Mouse (Mus musculus) thymus, adult 2 months (tissue): ENCODE results near the gene Lbp. TPM values are rescaled to one million over a fixed set of nuclear protein-coding genes. Genes with fewer than 3 reads are reported as not detected.

ENCODE experiments used
- DNase-seq: peaks from one replicate; pipeline ENCODE4 v3.0.0; 2021
- H3K27ac ChIP-seq: fragments of 200-500 bp; 2 replicates; pipeline ENCODE4 v1.5.1; 2012; ENCODE audit warnings: low read length, control low read depth; ENCODE audit not compliant: control insufficient read depth, insufficient read depth
- H3K27me3 ChIP-seq: fragments of 200-500 bp; 2 replicates; pipeline ENCODE4 v1.6.1; 2012; ENCODE audit warnings: mild to moderate bottlenecking, low read length, moderate library complexity, mixed read lengths; ENCODE audit not compliant: control insufficient read depth, insufficient read depth
- H3K36me3 ChIP-seq: fragments of 200-500 bp; 2 replicates; pipeline ENCODE4 v1.6.1; 2012; ENCODE audit warnings: mild to moderate bottlenecking, low read length, moderate library complexity; ENCODE audit not compliant: control insufficient read depth, insufficient read depth
- H3K4me1 ChIP-seq: fragments of 200-500 bp; replicated peaks from 2 replicates; pipeline ENCODE4 v1.6.1; 2012; ENCODE audit warnings: low read length; ENCODE audit not compliant: control insufficient read depth, insufficient read depth
- H3K4me3 ChIP-seq: fragments of 200-500 bp; 2 replicates; pipeline ENCODE4 v1.5.1; 2012; ENCODE audit warnings: mild to moderate bottlenecking, low read length, control low read depth, moderate library complexity; ENCODE audit not compliant: control insufficient read depth, insufficient read depth
- CTCF ChIP-seq: fragments of 200-500 bp; IDR thresholded peaks from 2 replicates; pipeline ENCODE4 v1.5.1; 2012; ENCODE audit warnings: mild to moderate bottlenecking, control low read depth, low read length, moderate library complexity, borderline replicate concordance; ENCODE audit not compliant: control insufficient read depth, poor library complexity, insufficient read depth; ENCODE audit errors: extremely low read depth
- POLR2A ChIP-seq: fragments of 200-500 bp; IDR thresholded peaks from 2 replicates; pipeline ENCODE4 v1.6.1; 2012; ENCODE audit warnings: mild to moderate bottlenecking, low read length, control low read depth, moderate library complexity; ENCODE audit not compliant: control insufficient read depth, poor library complexity, insufficient read depth; ENCODE audit errors: extremely low read depth
- WGBS: fragments of 180-500 bp; shearing (Covaris S2); methylation state at CpG from one replicate; pipeline ENCODE4 v1.1.7; 2018; 5-methylcytosine and 5-hydroxymethylcytosine counted together
- polyA plus RNA-seq: library from polyadenylated mRNA; depleted of rRNA; stranded (reverse); fragments of >200 nt; gene quantifications from 2 replicates; pipeline ENCODE4 v1.2.3, GENCODE M21; 2012; rRNA removed

Gene Lbp
- polyA plus RNA-seq, 1 experiment: 12.1 TPM

- Histone ChIP-seq H3K4me3 (no peak within 1 kb of the TSS), H3K36me3 (no peaks in the 10 kb centered on the region), H3K4me1 (no peaks in the 10 kb centered on the region), H3K27me3 (peaks cover 4% of the 10 kb centered on the region), H3K27ac (no peak within 1 kb of the TSS)
- TF ChIP-seq POLR2A (no peak), CTCF (no peak)
- no peak for DNase-seq
- 14% methylated on average over 36 of the region's 36 CpGs for WGBS
Observed at GRCm38 (mm10) chr2:158375443-158376122, 69.3 kb downstream of the Lbp start, which contains the start of gene Snhg11. Gene Snhg11, plus strand, starts transcription at chr2:158375638.

DNA sequence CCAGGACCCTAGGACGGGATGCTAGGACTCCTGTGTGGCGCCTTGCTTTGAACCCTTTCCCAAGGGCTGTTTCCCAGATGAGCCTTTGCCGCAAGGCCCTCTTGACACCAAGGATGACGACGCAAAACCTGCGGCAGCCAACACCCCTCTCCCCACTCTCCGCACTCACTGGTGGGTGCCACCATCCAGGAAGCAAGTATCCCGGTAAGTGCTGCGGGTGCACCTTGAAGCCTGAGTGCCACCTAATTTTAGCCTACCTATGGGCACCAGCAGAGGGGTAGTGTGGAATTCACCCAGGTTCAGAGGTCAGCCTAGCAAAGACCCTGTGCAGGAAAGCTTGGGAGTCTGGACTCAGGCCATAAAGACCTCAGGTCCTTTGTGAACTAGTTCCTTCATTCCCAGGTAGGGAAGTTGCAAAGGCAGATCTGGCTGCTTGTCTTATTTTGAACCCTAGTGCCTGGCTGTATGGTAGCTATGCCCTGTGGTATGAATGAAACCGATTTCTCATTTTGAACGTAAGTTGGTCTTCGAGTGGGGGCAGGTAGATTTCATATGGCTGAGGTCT lies 69.9 kb downstream of the Lbp start:
- no peak for DNase-seq
- Histone ChIP-seq H3K4me3 (no peak overlapping the region), H3K4me1 (no peaks in the 10 kb centered on the region), H3K27ac (no peak overlapping the region), H3K27me3 (peaks cover 4% of the 10 kb centered on the region), H3K36me3 (no peaks in the 10 kb centered on the region)
- TF ChIP-seq POLR2A (no peak), CTCF (no peak)
- WGBS: 45% methylated on average over 12 of the region's 12 CpGs

DNA sequence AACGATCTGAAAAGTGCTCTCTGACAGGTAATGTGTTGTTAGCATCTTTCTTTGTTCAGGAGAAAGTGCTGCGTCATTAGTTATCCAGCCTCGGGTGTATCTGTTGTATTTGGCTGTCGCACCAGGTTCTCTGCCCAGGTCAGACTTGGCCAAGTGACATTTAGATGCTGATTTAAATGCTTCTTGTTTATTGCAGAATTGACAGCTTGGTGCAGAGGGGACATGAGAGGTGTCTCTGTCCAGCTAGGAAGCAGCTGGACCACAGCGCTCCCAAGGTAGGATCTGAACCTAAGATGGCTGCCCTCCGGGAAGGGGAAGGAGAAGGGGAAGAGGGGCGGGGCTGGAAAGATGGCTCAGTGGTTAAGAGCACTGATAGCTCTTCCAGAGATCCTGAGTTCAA lies 70.5 kb downstream of the Lbp start:
- Histone ChIP-seq H3K27ac (no peak overlapping the region), H3K36me3 (no peaks in the 10 kb centered on the region), H3K27me3 (peaks cover 4% of the 10 kb centered on the region), H3K4me1 (no peaks in the 10 kb centered on the region), H3K4me3 (no peak overlapping the region)
- TF ChIP-seq POLR2A (no peak), CTCF (no peak)
- WGBS: 69% methylated on average over 7 of the region's 7 CpGs
- no peak for DNase-seq

GRCm38 (mm10) chr2:158377811-158378210 lies 71.5 kb downstream of the Lbp start:
- Histone ChIP-seq H3K4me1 (no peaks in the 10 kb centered on the region), H3K4me3 (no peak overlapping the region), H3K36me3 (no peaks in the 10 kb centered on the region), H3K27ac (no peak overlapping the region), H3K27me3 (peaks cover 4% of the 10 kb centered on the region)
- no peak for TF ChIP-seq POLR2A
- TF ChIP-seq CTCF: no peak
- DNase-seq: no peak
- WGBS: 79% methylated on average over 1 of the region's 1 CpGs

- DNase-seq: peak; percentile 65
- H3K27me3 ChIP-seq: peaks cover 4% of the 10 kb centered on the region
- TF ChIP-seq POLR2A: no peak
- peak; percentile 27; the same call in 1 of the 2 replicates for TF ChIP-seq CTCF
- no peaks in the 10 kb centered on the region for H3K4me1 ChIP-seq
- H3K27ac ChIP-seq: no peak overlapping the region
- no peaks in the 10 kb centered on the region for H3K36me3 ChIP-seq
- WGBS: 53% methylated on average over 13 of the region's 13 CpGs
- H3K4me3 ChIP-seq: no peak overlapping the region
Observed at GRCm38 (mm10) chr2:158379354-158380078, 73.2 kb downstream of the Lbp start.

Other genes starting within 250 kb of the Lbp start
- gene Tgm2, start 160.1 kb upstream of the Lbp start, polyA plus RNA-seq: 32.8 and 37.6 TPM in 2 replicates
- gene D630003M21Rik, start 77.3 kb upstream of the Lbp start, polyA plus RNA-seq: 2.2 and 3.1 TPM in 2 replicates
- 0.06 and 0.32 TPM in 2 replicates for gene Bpi, start 48.4 kb upstream of the Lbp start, polyA plus RNA-seq
- 9.3 and 16.1 TPM in 2 replicates for gene Snhg11, start 69.1 kb downstream of the Lbp start, polyA plus RNA-seq
- gene Ralgapb, start 103.4 kb downstream of the Lbp start, polyA plus RNA-seq: 43.8 and 47.8 TPM in 2 replicates
- gene Adig, start 196.1 kb downstream of the Lbp start, polyA plus RNA-seq: 20.8 and 23.1 TPM in 2 replicates
- gene Arhgap40, start 206.3 kb downstream of the Lbp start, polyA plus RNA-seq: 0.06 and 0.24 TPM in 2 replicates